9 mouse cellular contexts compared by ENCODE assay signal in genomic region chr4:109759031-109759430, GRCm38 (mm10).
DNase-seq lines count a peak whose midpoint lies in the region; ATAC-seq and TF ChIP-seq lines count a peak whose summit lies in the region.
"Had no signal": no experiment of that assay in that cellular context is flagged by ENCODE, and none has a peak within 500 bp of the region (broad histone marks: within the 10 kb centered on the region; RNA-seq: fewer than 3 reads in every experiment).

No protein-coding gene starts in this region.

- TF ChIP-seq RAD21 in CH12.LX (IDR thresholded peaks at IDR 0.05; ENCODE audit: low read depth, low read length) = peak; percentile 60

- peak in 1 of 2 experiments; percentile 79; a peak in 2 of 4 replicates for TF ChIP-seq CTCF in CH12.LX (conservative IDR thresholded peaks at IDR 0.05 in 1 of 2, IDR thresholded peaks at IDR 0.05 in 1 of 2; ENCODE audit: low read depth in 2 of 2, low read length in 2 of 2)

- H3K36me3 ChIP-seq in CH12.LX (replicated peaks in 1 of 2; ENCODE audit: control insufficient read depth in 1 of 2, insufficient read depth in 1 of 2, low read length in 1 of 2) = peaks cover 0 to 8% of the 10 kb centered on the region in 2 experiments
- no peaks in the 10 kb centered on the region for H3K36me3 ChIP-seq in intestine, embryonic 15.5 days

- DNase-seq in cerebellum, adult 9-10 months = peak; percentile 41
- DNase-seq in cerebellum, adult 11 months = no peak
- peak; percentile 33 to 44 for DNase-seq in left cerebral cortex, postnatal 10 days (ENCODE audit: extremely low spot score in 1 of 2, low spot score in 2 of 2)
- no peak for DNase-seq in left cerebral cortex, adult 8-10 months (ENCODE audit: low spot score in 2 of 2)
- peak; percentile 70 for DNase-seq in CH12.LX (ENCODE audit: extremely low read depth)
- peak; percentile 64 for DNase-seq in embryo, embryonic 11 days
- peak; percentile 66 for DNase-seq in lung, postnatal 10 days

- dilution Hi-C loops in CH12.LX (cut with MboI; ENCODE audit: extremely low pct_ligation_motif_present, extremely low pct_unique_long_range_greater_than_20kb, low sequenced_read_pairs) = no loop called here

- 0 out of 2 replicates have a peak, but pooled peaks cover 2% of the 10 kb centered on the region for H3K79me2 ChIP-seq in CH12.LX (replicated peaks; ENCODE audit: control insufficient read depth, extremely low read depth, insufficient read depth, poor library complexity, severe bottlenecking)

- no peak for TF ChIP-seq POLR2A in CH12.LX (IDR thresholded peaks at IDR 0.05; ENCODE audit: low read depth, low read length)

- no peaks in the 10 kb centered on the region for H3K27me3 ChIP-seq in CH12.LX (replicated peaks)
- no peaks in the 10 kb centered on the region for H3K27me3 ChIP-seq in intestine, embryonic 15.5 days (replicated peaks)
- H3K27me3 ChIP-seq: megakaryocyte, embryonic 14.5 days had no signal

- no peaks in the 10 kb centered on the region for H3K9me3 ChIP-seq in CH12.LX (replicated peaks; ENCODE audit: low read length)
- H3K9me3 ChIP-seq in intestine, embryonic 15.5 days = no peaks in the 10 kb centered on the region
- H3K9me3 ChIP-seq: megakaryocyte, embryonic 14.5 days had no signal

- in situ Hi-C loops in CH12.LX (cut with MboI; ENCODE audit: low pct_ligation_motif_present, low pct_unique_long_range_greater_than_20kb, low sequenced_read_pairs) = no loop called here

- no peak for TF ChIP-seq EP300 in CH12.LX (IDR thresholded peaks at IDR 0.05; ENCODE audit: low read length)

- H3K4me1 ChIP-seq in CH12.LX (ENCODE audit: control insufficient read depth in 1 of 2, insufficient read depth in 2 of 2) = peaks cover 2 to 16% of the 10 kb centered on the region in 2 experiments; a peak in 3 of 4 replicates
- no peaks in the 10 kb centered on the region for H3K4me1 ChIP-seq in intestine, embryonic 15.5 days (replicated peaks)

- H3K27ac ChIP-seq in CH12.LX (ENCODE audit: insufficient read depth, low read depth) = no peak overlapping the region
- H3K27ac ChIP-seq in intestine, embryonic 15.5 days = no peak overlapping the region

- H3K9ac ChIP-seq in CH12.LX (ENCODE audit: insufficient read depth, low read depth) = no peak overlapping the region
- no peak overlapping the region for H3K9ac ChIP-seq in intestine, embryonic 15.5 days

- ATAC-seq in intestine, embryonic 15.5 days = no peak

- 41% methylated on average over 2 of the region's 2 CpGs for WGBS in intestine, embryonic 15.5 days

- intact Hi-C loops in left cerebral cortex, postnatal 10 days (cut with DNase I) = loop anchor here (5.0 kb wide), 1 partner anchor 263 kb away; no protein-coding TSS in a partner anchor

- H3K4me2 ChIP-seq in CH12.LX (ENCODE audit: insufficient read depth, low read depth, poor library complexity, severe bottlenecking) = no peak overlapping the region
- H3K4me2 ChIP-seq in intestine, embryonic 15.5 days (replicated peaks) = no peak overlapping the region

- no peak overlapping the region for H3K4me3 ChIP-seq in CH12.LX (replicated peaks in 1 of 3; ENCODE audit: low read depth in 2 of 3, low read length in 2 of 3, poor library complexity in 1 of 3)
- H3K4me3 ChIP-seq in intestine, embryonic 15.5 days (replicated peaks) = no peak overlapping the region
- H3K4me3 ChIP-seq: megakaryocyte, embryonic 14.5 days had no signal

TF ChIP-seq in CH12.LX, 34 proteins besides CTCF, POLR2A, EP300 and RAD21:
- no peak for TF ChIP-seq MXI1 (IDR thresholded peaks at IDR 0.05; ENCODE audit: low read depth, low read length)
- peak; percentile 76 for TF ChIP-seq SMC3 (IDR thresholded peaks at IDR 0.05; ENCODE audit: low read depth, low read length)

Comparison
In these comparisons a context has a peak if more than half of its experiments do, and no peak if none do; other contexts are left out.
1. DNase-seq: peak in cerebellum, adult 9-10 months (single experiment), left cerebral cortex, postnatal 10 days (2 of 2), CH12.LX (single experiment), embryo, embryonic 11 days (single experiment) and lung, postnatal 10 days (single experiment); none in cerebellum, adult 11 months (single experiment) and left cerebral cortex, adult 8-10 months (0 of 2).